Mouse (Mus musculus): ENCODE results near the gene Hmgcr. TPM values are rescaled to one million over a fixed set of nuclear protein-coding genes. Genes with fewer than 3 reads are reported as not detected.

Hmgcr gene
- polyA plus RNA-seq, 1 experiment: 24.5 TPM

DNA sequence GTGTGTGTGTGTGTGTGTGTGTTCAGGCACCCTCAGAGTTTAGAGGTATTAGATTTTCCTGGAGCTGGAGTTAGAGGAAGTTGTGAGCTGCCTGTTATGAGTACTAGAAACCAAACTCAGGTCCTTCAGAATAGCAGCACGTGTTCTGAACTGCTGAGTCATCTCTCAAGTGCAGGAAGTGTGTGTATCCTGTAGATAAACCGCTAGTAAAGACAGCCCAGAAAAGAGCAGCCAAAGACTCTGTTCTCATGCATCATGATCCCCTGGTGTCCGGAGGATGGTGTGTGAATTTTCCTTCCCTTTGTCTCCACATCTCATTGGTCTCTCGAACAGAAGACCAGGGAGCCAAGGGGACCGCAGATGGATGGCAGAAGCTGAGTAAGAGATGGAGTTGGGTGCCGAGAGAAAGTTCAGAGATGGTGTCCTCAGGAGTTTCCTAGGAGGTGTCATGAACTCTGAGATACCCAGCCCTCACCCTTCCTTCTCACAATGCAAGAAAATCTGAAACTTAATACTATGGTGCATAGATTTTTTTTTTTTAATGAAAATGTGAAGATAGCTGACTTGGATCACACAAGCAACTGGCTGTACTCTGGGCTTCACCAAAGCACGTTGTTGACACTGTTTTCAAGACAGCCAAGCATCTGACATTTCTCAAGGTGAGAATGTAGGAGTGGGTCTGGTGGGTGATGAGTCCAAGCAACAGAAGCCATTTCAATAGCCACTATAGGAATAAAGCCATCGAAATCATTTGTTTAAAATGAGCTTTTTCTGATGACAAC is 27.3 kb upstream of the Hmgcr start:
- peak; percentile 20 for DNase-seq
- Histone ChIP-seq H3K4me1 (replicated peaks; ENCODE audit: control insufficient read depth, insufficient read depth, low read length) (peaks cover 4% of the 10 kb centered on the region), H3K27me3 (ENCODE audit: control insufficient read depth, insufficient read depth, low read length) (no peaks in the 10 kb centered on the region), H3K27ac (ENCODE audit: control insufficient read depth, insufficient read depth, low read length) (no peak overlapping the region), H3K4me3 (ENCODE audit: control insufficient read depth, insufficient read depth, low read length) (no peak overlapping the region), H3K36me3 (ENCODE audit: control insufficient read depth, insufficient read depth, low read length) (no peaks in the 10 kb centered on the region)
- 14% methylated on average over 8 of the region's 8 CpGs for WGBS
- no peak for TF ChIP-seq POLR2A (IDR thresholded peaks at IDR 0.05; ENCODE audit: control insufficient read depth, extremely low read depth, insufficient read depth, low read length, poor library complexity)
- no peak for TF ChIP-seq CTCF (IDR thresholded peaks at IDR 0.05; ENCODE audit: borderline replicate concordance, control insufficient read depth, extremely low read depth, insufficient read depth, low read length, poor library complexity)

DNA sequence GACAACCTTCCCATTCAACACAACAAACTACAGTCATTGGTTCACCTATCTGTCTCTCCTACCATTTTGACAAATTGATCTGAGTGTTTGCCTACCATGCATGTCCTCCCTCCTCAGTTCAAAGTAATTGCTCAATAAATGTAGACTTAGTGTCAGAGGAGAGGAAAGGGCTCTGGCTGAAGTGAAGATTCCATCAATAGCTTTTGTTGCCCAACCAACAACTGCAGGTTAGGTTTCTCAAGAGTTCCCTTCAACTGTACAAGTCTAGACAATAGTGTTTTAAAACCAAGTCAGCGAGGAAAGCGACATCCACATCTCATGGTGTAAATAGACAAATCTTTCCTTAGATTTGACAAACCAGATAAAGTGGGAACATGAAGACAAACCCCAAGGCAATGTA is 24.7 kb upstream of the Hmgcr start:
- WGBS: 97% methylated on average over 2 of the region's 2 CpGs
- Histone ChIP-seq H3K27me3 (ENCODE audit: control insufficient read depth, insufficient read depth, low read length) (no peaks in the 10 kb centered on the region), H3K4me3 (ENCODE audit: control insufficient read depth, insufficient read depth, low read length) (no peak overlapping the region), H3K27ac (ENCODE audit: control insufficient read depth, insufficient read depth, low read length) (no peak overlapping the region), H3K36me3 (ENCODE audit: control insufficient read depth, insufficient read depth, low read length) (no peaks in the 10 kb centered on the region), H3K4me1 (replicated peaks; ENCODE audit: control insufficient read depth, insufficient read depth, low read length) (peaks cover 4% of the 10 kb centered on the region)
- no peak for DNase-seq
- TF ChIP-seq CTCF (IDR thresholded peaks at IDR 0.05; ENCODE audit: borderline replicate concordance, control insufficient read depth, extremely low read depth, insufficient read depth, low read length, poor library complexity) (no peak), POLR2A (IDR thresholded peaks at IDR 0.05; ENCODE audit: control insufficient read depth, extremely low read depth, insufficient read depth, low read length, poor library complexity) (no peak)

DNA sequence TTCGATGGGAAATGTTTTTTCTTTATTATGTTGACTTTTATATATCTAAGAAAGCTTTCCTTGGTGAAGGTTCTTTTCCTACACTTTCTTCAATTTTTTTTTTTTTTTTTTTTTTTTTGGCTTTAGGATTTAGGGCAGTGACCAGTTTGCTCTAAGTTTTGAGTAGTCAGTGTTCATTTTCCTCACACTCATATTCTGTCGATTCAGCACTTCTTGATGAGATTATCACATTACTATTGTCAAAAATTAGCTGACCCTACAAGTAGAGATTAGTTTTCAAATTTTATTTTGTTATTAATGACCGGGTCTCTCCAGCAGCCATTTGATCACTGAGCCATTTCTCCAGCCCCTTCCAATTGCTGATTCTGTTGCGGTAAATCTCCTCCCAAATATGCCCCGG is 19.2 kb upstream of the Hmgcr start:
- 95% methylated on average over 5 of the region's 5 CpGs for WGBS
- Histone ChIP-seq H3K27me3 (ENCODE audit: control insufficient read depth, insufficient read depth, low read length) (no peaks in the 10 kb centered on the region), H3K27ac (ENCODE audit: control insufficient read depth, insufficient read depth, low read length) (no peak overlapping the region), H3K36me3 (ENCODE audit: control insufficient read depth, insufficient read depth, low read length) (no peaks in the 10 kb centered on the region), H3K4me3 (ENCODE audit: control insufficient read depth, insufficient read depth, low read length) (no peak overlapping the region), H3K4me1 (replicated peaks; ENCODE audit: control insufficient read depth, insufficient read depth, low read length) (no peaks in the 10 kb centered on the region)
- TF ChIP-seq CTCF (IDR thresholded peaks at IDR 0.05; ENCODE audit: borderline replicate concordance, control insufficient read depth, extremely low read depth, insufficient read depth, low read length, poor library complexity) (no peak), POLR2A (IDR thresholded peaks at IDR 0.05; ENCODE audit: control insufficient read depth, extremely low read depth, insufficient read depth, low read length, poor library complexity) (no peak)
- no peak for DNase-seq

DNA sequence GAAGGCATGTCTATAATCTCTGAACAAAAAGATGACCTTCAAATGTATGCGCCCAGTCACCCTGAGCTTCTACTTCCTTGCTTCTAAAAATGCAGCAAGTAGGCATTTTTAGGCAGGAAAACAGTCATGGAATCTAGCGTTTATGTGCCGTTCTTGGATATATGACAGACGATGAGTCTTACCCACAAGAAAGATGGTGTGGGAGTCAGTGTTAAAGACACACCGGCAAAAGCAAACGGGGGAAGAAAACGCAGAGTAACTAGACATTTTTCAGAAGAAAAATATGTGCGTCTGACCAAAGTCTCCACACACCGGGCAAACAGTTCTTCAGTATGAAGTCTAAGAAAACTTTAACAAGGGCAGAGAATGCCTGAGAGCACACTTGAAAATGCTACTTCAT is 16.5 kb upstream of the Hmgcr start:
- Histone ChIP-seq H3K27me3 (ENCODE audit: control insufficient read depth, insufficient read depth, low read length) (no peaks in the 10 kb centered on the region), H3K4me1 (replicated peaks; ENCODE audit: control insufficient read depth, insufficient read depth, low read length) (no peaks in the 10 kb centered on the region), H3K36me3 (ENCODE audit: control insufficient read depth, insufficient read depth, low read length) (no peaks in the 10 kb centered on the region), H3K27ac (ENCODE audit: control insufficient read depth, insufficient read depth, low read length) (no peak overlapping the region), H3K4me3 (ENCODE audit: control insufficient read depth, insufficient read depth, low read length) (no peak overlapping the region)
- DNase-seq: no peak
- WGBS: 91% methylated on average over 9 of the region's 9 CpGs
- TF ChIP-seq POLR2A (IDR thresholded peaks at IDR 0.05; ENCODE audit: control insufficient read depth, extremely low read depth, insufficient read depth, low read length, poor library complexity) (no peak), CTCF (IDR thresholded peaks at IDR 0.05; ENCODE audit: borderline replicate concordance, control insufficient read depth, extremely low read depth, insufficient read depth, low read length, poor library complexity) (no peak)

DNA sequence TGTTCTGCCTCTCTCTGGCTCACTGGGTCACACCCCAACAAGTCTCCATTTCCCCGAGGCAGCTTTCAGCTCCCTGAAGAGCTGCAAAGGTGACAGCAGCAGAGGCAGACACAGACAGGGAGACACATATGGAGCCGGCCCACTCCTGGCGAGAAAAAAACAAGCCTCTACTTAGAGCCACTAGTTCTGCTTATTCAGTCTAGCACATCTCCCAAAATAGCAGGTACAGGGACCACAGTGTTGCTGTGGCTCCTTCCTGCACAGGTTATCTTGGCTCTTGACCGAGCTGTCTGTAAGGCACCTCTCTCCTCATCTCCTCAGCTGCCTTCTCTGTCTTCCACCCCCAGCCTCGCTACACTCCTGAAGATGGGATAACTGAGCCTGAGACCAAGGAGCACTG is 14.0 kb upstream of the Hmgcr start:
- H3K27me3 ChIP-seq (ENCODE audit: control insufficient read depth, insufficient read depth, low read length): no peaks in the 10 kb centered on the region
- H3K4me1 ChIP-seq (replicated peaks; ENCODE audit: control insufficient read depth, insufficient read depth, low read length): no peaks in the 10 kb centered on the region
- H3K27ac ChIP-seq (ENCODE audit: control insufficient read depth, insufficient read depth, low read length): no peak overlapping the region
- TF ChIP-seq CTCF (IDR thresholded peaks at IDR 0.05; ENCODE audit: borderline replicate concordance, control insufficient read depth, extremely low read depth, insufficient read depth, low read length, poor library complexity): no peak
- no peak for TF ChIP-seq POLR2A (IDR thresholded peaks at IDR 0.05; ENCODE audit: control insufficient read depth, extremely low read depth, insufficient read depth, low read length, poor library complexity)
- 74% methylated on average over 5 of the region's 5 CpGs for WGBS
- no peaks in the 10 kb centered on the region for H3K36me3 ChIP-seq (ENCODE audit: control insufficient read depth, insufficient read depth, low read length)
- no peak for DNase-seq
- H3K4me3 ChIP-seq (ENCODE audit: control insufficient read depth, insufficient read depth, low read length): no peak overlapping the region

DNA sequence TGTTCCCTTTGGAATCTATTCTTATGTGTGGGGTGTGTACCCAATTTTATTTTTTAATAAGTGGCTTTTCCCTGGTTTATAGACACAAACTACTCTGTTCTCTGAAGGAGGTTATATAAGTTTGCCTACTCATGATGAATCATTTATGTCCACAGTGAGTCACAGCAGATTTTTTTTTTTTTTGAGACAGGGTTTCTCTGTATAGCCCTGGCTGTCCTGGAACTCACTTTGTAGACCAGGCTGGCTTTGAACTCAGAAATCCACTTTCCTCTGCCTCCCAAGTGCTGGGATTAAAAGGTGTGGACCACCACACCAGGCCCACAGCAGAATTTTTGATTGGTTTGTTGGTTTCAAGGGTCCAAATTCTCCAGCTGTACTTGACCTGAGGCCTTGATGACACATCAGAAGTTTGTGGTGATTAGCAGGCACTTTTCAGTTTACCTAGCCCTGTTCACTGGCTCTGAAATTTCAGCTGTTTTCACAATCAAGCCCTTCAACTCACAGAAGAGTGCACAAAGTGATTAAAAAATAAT is 10.4 kb upstream of the Hmgcr start:
- no peak overlapping the region for H3K4me3 ChIP-seq (ENCODE audit: control insufficient read depth, insufficient read depth, low read length)
- no peak overlapping the region for H3K27ac ChIP-seq (ENCODE audit: control insufficient read depth, insufficient read depth, low read length)
- H3K4me1 ChIP-seq (replicated peaks; ENCODE audit: control insufficient read depth, insufficient read depth, low read length): no peaks in the 10 kb centered on the region
- no peak for DNase-seq
- H3K36me3 ChIP-seq (ENCODE audit: control insufficient read depth, insufficient read depth, low read length): no peaks in the 10 kb centered on the region
- H3K27me3 ChIP-seq (ENCODE audit: control insufficient read depth, insufficient read depth, low read length): no peaks in the 10 kb centered on the region
- TF ChIP-seq POLR2A (IDR thresholded peaks at IDR 0.05; ENCODE audit: control insufficient read depth, extremely low read depth, insufficient read depth, low read length, poor library complexity) (no peak), CTCF (IDR thresholded peaks at IDR 0.05; ENCODE audit: borderline replicate concordance, control insufficient read depth, extremely low read depth, insufficient read depth, low read length, poor library complexity) (no peak)
